Mouse (Mus musculus) layer of hippocampus, postnatal 36 days (tissue): ENCODE data around the gene Brinp3. TPM values are rescaled to one million over a fixed set of nuclear protein-coding genes. Genes with fewer than 3 reads are reported as not detected.

ENCODE experiments used
- DNase-seq, 2 experiments: peaks; one replicate each; pipeline ENCODE4 v3.0.0; 2022
- total RNA-seq, 2 experiments: library from RNA; stranded (reverse); gene quantifications; 2 replicates each; pipeline ENCODE4 v1.2.3; 2021

Gene Brinp3
- total RNA-seq, 2 experiments from 2014 or later: 16.0 to 16.1 TPM

DNA sequence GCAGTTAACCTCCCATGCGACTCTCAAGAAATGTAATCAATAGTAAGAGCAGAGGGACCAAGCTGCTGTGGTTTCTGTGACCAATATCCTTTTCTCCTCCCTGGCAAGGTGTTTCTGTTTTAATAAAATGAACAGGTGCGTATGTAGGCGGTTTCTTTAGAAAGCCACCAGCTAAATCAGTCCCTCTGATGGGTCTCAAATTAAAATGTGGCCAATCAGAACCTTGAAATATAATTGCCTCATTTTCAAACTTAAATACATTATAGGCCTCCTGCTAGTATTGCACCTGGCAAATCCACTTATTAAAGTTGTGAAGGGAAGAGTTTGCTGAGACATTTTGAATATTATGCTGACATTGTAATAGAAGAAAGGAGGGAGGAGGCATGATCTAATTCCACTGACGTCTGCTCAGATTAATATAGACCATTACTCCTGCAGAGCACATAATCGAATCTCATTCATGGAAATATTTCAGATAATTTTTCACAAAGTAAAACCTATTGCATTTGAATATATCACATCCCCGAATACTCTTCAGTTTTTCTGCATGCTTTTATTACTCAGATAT lies 305.5 kb downstream of the Brinp3 start:
- no peak for DNase-seq

DNA sequence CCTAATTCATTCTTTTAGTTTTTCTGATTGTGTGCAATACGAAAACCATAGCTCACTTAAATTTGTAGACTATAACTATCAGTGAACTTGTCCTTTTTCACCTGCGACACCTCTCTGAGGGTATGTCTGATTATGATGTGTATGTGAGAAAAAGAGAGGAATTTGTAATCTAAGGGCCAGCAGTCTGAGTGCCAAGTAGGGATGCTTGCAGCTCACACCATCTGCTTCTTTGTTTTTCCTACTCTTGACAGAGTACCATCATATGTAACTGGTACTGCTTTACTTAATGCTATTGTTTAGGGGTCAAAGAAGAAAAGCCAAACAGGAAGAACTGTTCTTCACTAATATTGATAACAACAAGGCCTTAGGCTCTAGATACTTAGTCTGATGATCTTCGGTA lies 307.3 kb downstream of the Brinp3 start:
- DNase-seq: no peak

DNA sequence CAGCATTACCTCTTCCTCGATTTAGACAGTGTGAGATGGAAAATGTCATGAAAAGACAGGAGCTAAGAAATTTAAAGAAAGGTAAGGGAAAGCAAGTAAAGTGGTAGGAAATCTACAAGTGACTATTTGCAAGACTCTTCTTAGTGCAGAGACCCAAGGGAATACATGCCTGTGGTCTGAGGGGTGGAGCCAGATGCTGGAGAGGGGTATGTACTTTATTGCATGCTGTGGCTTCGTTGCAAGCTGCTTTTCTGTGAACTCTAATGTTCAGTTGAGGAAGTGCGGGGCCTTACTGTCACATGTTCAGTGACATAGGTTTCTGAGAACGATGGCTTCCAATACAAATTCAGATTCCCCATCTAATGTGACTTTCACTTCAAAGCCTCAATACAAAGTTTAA lies 313.2 kb downstream of the Brinp3 start:
- no peak for DNase-seq

DNA sequence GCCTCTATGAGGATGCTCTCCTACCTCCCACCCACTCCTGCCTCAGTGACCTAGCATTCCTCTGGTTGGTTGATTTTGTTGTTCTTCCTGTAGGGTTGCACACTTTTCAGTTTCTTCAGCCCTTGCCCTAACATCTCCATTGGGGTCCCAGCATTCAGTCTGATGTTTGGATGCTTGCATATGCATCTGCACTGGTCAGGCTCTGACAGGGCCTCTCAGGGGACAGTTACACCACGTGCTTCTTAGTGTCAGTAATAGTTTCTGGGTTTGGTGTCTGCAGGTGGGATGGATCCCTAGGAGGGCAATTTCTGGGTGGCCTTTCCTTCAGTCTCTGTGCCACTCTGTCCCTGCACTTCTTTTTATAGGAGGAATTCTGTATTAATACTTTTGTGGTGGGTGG lies 339.3 kb downstream of the Brinp3 start:
- no peak for DNase-seq

DNA sequence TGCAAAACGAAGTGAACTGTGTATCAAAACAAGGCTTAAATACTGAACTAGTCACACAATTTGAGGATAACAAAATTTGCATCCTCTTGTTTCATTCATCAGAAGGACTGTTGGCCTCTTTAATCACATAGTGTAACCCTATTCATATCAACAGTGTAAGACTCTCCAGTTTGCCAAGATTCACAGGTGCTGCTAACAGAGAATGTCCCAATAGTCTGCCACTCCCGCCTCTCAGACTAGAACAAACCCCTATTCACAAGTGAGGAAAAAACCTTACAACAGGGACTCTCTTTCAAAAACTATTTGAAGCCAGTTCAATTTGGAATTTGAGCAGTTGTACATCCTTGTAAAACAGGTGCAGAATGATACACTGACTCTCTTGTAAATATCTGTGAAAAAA lies 349.5 kb downstream of the Brinp3 start:
- no peak for DNase-seq

DNA sequence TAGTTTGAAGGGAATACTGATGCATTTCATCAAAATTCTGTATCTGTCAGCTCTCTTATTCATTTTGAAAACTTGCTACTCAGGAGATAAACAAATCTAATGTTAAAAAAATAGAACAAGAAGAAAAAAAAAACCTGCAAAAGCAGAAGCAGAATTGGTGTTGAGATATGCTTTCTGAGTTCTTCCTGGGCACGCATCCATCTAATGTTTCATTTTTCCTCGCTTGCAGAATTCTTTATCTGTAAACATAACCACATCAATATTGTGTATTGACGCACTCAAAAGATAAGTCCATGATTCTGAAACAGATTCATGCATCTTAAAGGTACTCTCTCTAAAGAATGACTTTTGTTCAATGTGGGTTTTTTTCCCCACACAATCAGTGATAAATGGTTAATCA lies 354.3 kb downstream of the Brinp3 start:
- DNase-seq: no peak

DNA sequence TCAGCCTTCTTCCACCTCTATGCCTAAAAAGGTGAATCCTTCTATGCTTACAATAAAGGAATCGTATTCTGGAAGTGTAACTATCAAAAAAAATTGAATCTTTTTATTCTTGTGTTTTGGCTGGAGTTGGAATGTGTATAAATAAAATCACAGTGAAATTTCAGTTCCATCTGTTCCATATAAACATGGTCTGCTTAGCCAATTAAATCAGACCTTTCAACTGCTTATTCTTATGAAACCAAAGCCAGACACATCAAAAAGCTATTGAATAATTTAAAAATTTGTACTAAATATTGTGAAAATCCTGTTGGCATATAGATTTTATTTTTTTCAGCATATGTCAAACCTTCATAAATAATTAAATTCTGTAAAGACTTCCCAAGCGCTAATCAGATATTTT lies 355.6 kb downstream of the Brinp3 start:
- no peak for DNase-seq

DNA sequence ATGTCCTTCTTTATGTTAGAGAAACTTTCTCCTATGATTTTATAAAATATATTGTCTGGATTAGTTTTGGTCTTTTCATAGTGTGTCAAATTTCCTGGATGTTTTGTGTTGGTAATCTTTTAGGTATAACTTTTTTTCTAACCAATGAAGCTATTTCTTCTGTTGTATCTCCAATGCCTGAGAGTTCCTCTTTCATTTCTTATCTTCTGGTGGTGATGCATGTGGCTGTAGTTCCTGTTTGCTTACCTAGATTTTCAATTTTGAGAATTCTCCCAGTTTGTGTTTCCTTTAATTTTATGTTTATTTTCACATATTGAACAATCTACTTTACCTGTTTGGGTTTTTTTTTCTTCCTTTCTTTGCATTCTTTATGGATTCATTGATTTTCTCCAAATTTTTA lies 404.1 kb downstream of the Brinp3 start:
- no peak for DNase-seq

DNA sequence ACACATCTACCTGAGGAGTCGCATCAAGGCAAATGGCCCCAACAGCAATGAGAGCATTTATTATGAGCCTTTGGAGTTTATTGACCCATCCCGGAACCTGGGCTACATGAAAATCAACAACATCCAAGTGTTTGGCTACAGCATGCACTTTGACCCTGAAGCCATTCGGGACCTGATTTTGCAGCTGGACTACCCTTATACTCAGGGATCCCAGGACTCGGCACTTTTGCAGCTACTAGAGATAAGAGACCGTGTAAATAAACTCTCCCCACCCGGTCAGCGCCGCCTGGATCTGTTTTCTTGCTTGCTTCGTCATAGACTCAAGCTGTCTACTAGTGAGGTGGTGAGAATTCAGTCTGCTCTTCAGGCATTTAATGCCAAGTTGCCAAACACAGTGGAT lies 407.1 kb downstream of the Brinp3 start:
- DNase-seq: no peak

DNA sequence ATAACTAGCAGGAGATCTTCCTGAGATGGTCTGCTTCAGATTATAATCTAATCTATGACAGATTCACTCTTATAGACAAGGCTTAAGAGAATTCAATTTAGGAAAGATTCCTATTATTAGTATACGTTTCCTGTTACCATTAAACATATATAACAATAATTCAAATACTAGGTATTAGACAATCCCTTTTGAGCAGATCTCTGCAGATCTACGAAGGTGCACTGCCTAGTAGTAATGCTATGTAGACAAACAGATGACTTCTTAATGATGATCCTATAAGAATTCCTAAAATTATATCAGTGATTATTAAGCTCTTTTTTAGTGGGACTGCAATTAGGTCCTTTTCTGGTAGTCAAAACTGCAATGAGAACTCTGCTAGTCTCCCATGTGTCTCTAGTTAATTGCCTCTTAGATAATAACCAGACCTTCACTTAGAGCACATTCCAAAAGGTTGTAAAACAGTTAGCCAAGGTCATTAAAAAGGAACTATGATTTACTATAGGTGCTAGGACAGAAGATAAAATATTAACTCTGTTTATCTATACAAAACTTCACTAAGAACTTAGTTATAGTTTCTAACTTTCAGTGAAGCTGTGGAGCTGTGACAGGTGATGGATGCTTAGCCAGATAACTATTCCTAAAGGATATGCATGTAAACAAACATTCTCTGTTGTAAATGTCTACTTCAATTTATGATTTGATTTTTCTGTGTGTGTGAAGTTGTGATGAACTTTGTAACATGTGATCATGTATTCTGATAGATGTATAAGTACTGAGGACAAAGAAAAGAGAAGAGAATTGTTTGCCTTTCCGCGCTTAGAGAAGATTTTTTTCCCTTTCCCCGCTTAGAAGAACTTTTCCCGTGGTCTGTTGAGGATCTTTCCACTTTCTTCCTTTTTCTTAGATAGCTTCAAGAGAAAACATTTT lies 445.2 kb downstream of the Brinp3 start:
- DNase-seq: no peak
